Mouse (Mus musculus) embryonic facial prominence, embryonic 15.5 days (tissue): ENCODE data around the gene Gadd45gip1. TPM values are rescaled to one million over a fixed set of nuclear protein-coding genes. Genes with fewer than 3 reads are reported as not detected.

ENCODE experiments used
- ATAC-seq: fragments of 200-750 bp; cut with Nextera tagmentation; 2 replicates; pipeline ENCODE4 v1.8.0; 2017; ENCODE audit warnings: low read depth, moderate TSS enrichment; ENCODE audit not compliant: insufficient number of reproducible peaks, low FRiP score, low TSS enrichment
- H3K27ac ChIP-seq: fragments of 300-500 bp; sonication (generic); replicated peaks from 2 replicates; pipeline ENCODE4 v1.5.1; 2015; ENCODE audit warnings: mild to moderate bottlenecking, inconsistent platforms
- H3K27me3 ChIP-seq: fragments of 300-500 bp; sonication (generic); 2 replicates; pipeline ENCODE4 v1.6.1; 2015; ENCODE audit warnings: inconsistent platforms
- H3K36me3 ChIP-seq: fragments of 300-500 bp; sonication (generic); 2 replicates; pipeline ENCODE4 v1.6.1; 2015; ENCODE audit warnings: mild to moderate bottlenecking, inconsistent platforms
- H3K4me1 ChIP-seq: fragments of 300-500 bp; sonication (generic); 2 replicates; pipeline ENCODE4 v1.6.1; 2015; ENCODE audit warnings: inconsistent platforms
- H3K4me2 ChIP-seq: fragments of 300-500 bp; sonication (generic); replicated peaks from 2 replicates; pipeline ENCODE4 v1.6.1; 2015; ENCODE audit warnings: mild to moderate bottlenecking, inconsistent platforms
- H3K4me3 ChIP-seq: fragments of 300-500 bp; sonication (generic); replicated peaks from 2 replicates; pipeline ENCODE4 v1.5.1; 2015; ENCODE audit warnings: mild to moderate bottlenecking, inconsistent platforms
- H3K9ac ChIP-seq: fragments of 300-500 bp; sonication (generic); 2 replicates; pipeline ENCODE4 v1.6.1; 2015; ENCODE audit warnings: inconsistent platforms
- H3K9me3 ChIP-seq: fragments of 300-500 bp; sonication (generic); replicated peaks from 2 replicates; pipeline ENCODE4 v1.6.1; 2016; ENCODE audit warnings: inconsistent platforms
- WGBS: fragments of 180-500 bp; shearing (Covaris S2); methylation state at CpG from one replicate; pipeline ENCODE4 v1.1.7; 2015; 5-methylcytosine and 5-hydroxymethylcytosine counted together
- polyA plus RNA-seq: library from polyadenylated mRNA; unstranded; fragments of >200 nt; fragmentation: Nextera tagmentation; extraction: Ambion mirVana; gene quantifications from 2 replicates; pipeline ENCODE4 v1.2.1, GENCODE M21; 2015

The Gadd45gip1 gene
- 46.5 TPM in 2 replicates for polyA plus RNA-seq

DNA sequence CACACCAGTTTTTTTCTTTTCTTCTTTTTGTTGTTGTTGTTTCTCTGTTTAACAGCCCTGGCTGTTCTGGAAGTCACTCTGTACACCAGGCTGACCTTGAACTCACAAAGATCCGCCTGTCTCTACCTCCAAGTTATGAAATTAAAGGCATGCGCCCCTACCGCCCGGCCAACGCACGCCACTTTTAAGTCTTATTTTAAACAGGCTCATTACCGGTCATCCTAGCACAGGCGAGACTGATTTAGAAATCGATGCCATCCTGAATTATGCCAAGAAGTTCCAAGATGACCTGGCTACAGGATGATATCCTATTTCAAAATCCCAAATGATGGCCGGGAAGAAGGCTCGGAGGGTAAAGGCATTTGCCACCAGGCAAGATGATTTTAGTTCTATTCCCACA, at the start of gene Gadd45gip1:
Gadd45gip1 (plus strand) TSS at position 33 of the 400 bp plus-strand sequence.
- Histone ChIP-seq H3K27me3 (no peaks in the 10 kb centered on the region), H3K27ac (peak within 1 kb of the TSS; percentile 97), H3K4me1 (peaks cover 31% of the 10 kb centered on the region), H3K36me3 (peaks cover 28% of the 10 kb centered on the region), H3K4me3 (peak within 1 kb of the TSS; percentile 95), H3K9ac (peak within 1 kb of the TSS; percentile 100), H3K9me3 (no peaks in the 10 kb centered on the region), H3K4me2 (peak within 1 kb of the TSS; percentile 54)
- ATAC-seq = no peak
- 69% methylated on average over 11 of the region's 11 CpGs for WGBS

DNA sequence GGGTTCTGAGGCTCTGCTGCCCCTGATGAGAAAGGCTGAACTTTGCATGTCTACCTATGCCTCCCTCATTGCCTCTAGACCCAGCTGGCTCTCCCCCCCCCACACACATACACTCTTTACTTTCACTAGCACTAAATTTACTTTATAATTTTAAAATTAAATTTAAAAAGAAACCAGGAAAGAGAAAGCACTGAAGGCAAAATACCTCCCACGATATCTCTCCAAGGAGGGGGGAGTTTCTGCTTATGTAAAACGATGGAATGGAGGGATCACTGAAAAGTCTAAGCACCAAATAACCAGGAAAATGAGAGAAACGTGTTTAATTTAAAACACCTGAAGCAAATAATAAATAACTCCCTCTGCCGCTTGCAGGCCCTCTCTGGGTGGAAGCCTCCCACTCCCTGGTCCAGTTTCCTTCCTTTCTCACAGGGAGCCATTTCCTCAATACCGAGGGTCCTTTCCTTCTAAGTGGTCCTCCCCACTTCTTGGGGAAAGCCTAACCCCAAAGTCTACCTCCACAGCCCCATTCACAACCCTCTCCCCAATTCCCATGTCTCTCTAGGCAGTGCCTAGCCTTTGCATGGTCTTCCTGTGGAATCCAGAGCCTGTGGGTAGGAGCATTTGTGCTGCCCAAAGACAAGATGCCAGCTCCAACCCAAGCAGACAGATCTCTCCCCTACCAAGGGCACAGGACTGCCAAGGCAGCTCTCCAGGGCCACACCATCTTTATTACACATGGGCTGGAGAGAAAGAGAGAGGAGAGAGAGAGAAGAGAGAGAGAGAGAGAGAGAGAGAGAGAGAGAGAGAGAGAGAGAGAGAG, 49.4 kb upstream of the Gadd45gip1 start:
- H3K4me2 ChIP-seq = no peak overlapping the region; the same call in 1 of the 2 replicates
- H3K9ac ChIP-seq = no peak overlapping the region
- H3K27ac ChIP-seq = peak overlapping the region; percentile 67

DNA sequence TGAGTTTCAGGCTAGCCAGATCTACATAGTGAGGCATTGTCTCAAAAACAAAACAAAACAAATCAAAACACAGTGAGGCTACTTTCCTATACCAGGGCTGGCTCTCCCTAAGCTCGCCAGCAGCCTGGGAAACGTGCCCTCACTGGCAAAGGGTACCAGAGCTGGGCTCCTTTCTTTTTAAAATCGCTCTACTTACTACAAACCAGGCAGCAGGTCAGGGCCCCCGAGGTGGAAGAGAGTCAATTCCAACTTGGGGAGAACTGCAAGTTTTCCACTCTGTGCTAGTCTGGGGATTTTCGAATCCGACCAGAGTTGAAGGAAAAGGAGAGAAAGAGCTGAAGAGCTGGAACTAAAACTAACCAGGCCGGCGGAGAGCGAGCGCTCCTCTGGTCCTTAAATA, 48.6 kb upstream of the Gadd45gip1 start:
- no peak overlapping the region for H3K4me3 ChIP-seq
- H3K4me1 ChIP-seq = peaks cover 97% of the 10 kb centered on the region
- 43% methylated on average over 10 of the region's 10 CpGs for WGBS
- H3K9ac ChIP-seq = no peak overlapping the region
- no peaks in the 10 kb centered on the region for H3K36me3 ChIP-seq
- peaks cover 33% of the 10 kb centered on the region for H3K27me3 ChIP-seq
- no peak for ATAC-seq
- no peaks in the 10 kb centered on the region for H3K9me3 ChIP-seq
- peak overlapping the region; percentile 65 for H3K27ac ChIP-seq
- no peak overlapping the region; the same call in 1 of the 2 replicates for H3K4me2 ChIP-seq

More for the DNA sequence above, 49.4 kb upstream of the Gadd45gip1 start:
- Histone ChIP-seq H3K4me3 (no peak overlapping the region), H3K9me3 (no peaks in the 10 kb centered on the region), H3K4me1 (peaks cover 89% of the 10 kb centered on the region), H3K36me3 (no peaks in the 10 kb centered on the region), H3K27me3 (peaks cover 30% of the 10 kb centered on the region)
- no peak for ATAC-seq
- WGBS = 23% methylated on average over 5 of the region's 5 CpGs

DNA sequence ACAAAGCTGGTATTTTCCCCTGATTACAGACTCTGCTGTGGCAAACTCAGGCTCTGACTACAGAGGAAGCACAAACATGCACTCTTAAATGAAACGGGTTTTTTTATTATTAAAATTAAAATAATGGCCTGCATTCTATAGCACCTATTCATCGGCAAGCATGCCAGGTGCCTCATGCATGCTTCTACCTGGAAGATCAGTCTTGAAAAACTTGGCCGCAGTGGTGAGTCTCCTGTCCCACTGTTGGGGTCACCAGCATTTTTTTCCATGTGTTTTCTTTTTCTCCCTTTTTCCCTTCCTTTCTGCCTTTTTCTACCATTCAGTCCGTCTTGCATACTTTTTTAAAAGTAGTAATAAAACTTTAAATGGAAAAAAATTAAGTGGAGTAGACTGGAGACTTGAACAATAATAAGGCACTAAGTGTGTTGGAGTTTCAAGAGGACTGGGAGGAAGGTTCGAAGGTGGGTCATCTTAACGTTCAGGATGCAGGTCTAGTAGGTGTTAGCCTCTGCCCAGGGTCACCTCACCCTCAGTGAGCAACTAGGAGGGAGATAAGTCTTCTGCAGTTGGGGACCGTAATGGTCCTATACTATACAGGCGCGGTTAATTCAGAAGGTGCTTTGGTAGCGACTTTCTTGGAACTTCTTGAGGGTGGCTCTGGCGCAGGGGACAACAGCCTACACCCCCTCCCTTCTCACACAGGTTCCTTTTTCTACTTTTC, 48.0 kb upstream of the Gadd45gip1 start:
- H3K27me3 ChIP-seq = peaks cover 27% of the 10 kb centered on the region
- peaks cover 98% of the 10 kb centered on the region for H3K4me1 ChIP-seq
- no peak overlapping the region for H3K4me2 ChIP-seq
- no peak overlapping the region for H3K4me3 ChIP-seq
- H3K9ac ChIP-seq = no peak overlapping the region
- ATAC-seq = no peak
- H3K9me3 ChIP-seq = no peaks in the 10 kb centered on the region
- WGBS = 44% methylated on average over 11 of the region's 11 CpGs
- peak overlapping the region; percentile 65; the same call in 1 of the 2 replicates for H3K27ac ChIP-seq
- no peaks in the 10 kb centered on the region for H3K36me3 ChIP-seq

DNA sequence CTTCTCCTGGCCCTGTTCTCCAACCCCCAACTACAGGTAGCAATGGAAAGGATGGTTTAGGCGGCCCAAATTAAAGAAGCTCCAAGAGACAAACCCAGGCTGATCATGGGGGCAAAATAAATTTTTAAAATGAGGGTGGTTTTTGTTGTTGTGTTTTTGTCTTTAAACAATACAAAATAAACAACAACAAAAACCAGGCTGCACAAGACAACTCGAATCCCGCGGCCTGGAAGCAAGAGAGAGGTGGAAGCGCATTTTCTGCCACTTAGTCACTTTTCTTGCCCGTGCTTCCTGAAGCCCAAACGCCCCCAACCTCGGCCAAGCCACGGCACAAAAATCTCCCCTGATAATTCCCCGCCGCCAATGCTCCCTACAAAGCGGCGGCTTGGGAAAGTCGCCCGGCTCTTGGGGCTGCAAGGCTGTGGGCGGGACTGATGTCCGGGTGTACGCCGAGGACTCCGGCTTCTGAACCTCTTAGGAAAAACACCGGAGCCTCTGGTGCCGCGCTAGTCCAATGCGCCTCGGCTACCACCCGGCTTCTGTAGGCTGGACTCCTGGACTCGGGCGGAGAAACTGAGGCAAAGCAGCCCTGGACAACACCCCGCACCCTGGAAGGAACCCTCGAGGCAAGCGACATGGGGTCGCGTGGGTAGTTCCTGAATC, 47.3 kb upstream of the Gadd45gip1 start:
- H3K9ac ChIP-seq = peak overlapping the region; percentile 10; the same call in 1 of the 2 replicates
- peak overlapping the region; percentile 40 for H3K4me2 ChIP-seq
- no peaks in the 10 kb centered on the region for H3K9me3 ChIP-seq
- peaks cover 98% of the 10 kb centered on the region for H3K4me1 ChIP-seq
- H3K27me3 ChIP-seq = peaks cover 27% of the 10 kb centered on the region
- H3K36me3 ChIP-seq = no peaks in the 10 kb centered on the region
- WGBS = 20% methylated on average over 33 of the region's 33 CpGs
- peak overlapping the region; percentile 19 for H3K4me3 ChIP-seq
- ATAC-seq = no peak
- H3K27ac ChIP-seq = no peak overlapping the region; the same call in 1 of the 2 replicates

DNA sequence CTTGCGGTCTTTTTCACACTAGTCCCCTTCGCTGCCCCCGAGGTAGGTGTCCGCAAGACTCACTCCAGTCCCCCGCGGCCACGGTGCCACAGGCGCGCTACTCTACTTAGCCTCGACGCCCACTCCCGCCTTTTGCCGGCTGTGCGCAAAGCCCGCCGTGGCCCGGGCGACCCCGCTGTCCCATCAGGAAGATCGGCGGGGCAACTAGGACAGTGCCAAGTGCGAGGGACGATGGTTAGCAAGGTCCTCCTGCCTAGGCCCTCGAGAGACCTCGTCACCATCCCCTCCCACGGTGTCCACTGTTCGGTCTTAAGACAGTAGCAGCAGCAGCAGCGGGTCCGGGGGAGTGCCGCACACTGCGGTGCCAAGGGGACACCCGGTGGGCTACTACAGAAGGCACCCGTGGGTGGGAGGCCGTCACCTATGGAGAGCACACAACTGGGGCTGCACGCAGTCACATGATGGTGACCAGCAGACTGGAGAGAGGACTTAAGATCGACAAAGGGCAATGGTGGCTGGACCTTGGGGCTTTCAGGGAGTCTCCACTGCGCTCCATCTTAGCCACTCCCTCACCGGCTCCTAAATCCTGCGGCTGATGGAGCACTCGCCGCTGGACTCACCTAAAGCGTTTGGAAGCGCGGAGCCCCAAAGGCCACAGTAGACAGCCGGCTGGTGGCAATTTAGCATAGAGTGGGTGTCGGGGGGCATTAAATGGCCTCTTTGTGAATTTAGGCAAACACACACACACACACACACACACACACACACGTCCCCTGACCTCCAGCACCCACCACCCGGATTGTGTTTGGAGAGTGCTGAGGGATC, 46.4 kb upstream of the Gadd45gip1 start:
- peak overlapping the region; percentile 19 for H3K4me3 ChIP-seq
- no peak overlapping the region for H3K27ac ChIP-seq
- peak overlapping the region; percentile 40 for H3K4me2 ChIP-seq
- peak overlapping the region; percentile 10; the same call in 1 of the 2 replicates for H3K9ac ChIP-seq
- ATAC-seq = no peak
- H3K9me3 ChIP-seq = no peaks in the 10 kb centered on the region
- WGBS = 22% methylated on average over 48 of the region's 48 CpGs
- peaks cover 27% of the 10 kb centered on the region for H3K27me3 ChIP-seq
- no peaks in the 10 kb centered on the region for H3K36me3 ChIP-seq
- peaks cover 98% of the 10 kb centered on the region for H3K4me1 ChIP-seq

DNA sequence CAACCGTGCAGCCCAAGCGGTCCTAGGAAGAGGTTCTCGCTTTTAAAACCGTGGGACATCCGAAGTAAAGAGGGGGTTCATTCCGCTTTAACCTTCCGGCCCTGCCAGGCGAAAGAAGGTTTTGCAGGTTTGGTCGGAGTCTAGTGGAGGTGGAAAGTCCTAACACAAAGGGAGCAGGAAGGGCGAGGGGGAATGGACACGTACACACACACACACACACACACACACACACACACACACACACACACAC, 45.9 kb upstream of the Gadd45gip1 start:
- peak overlapping the region; percentile 19 for H3K4me3 ChIP-seq
- peaks cover 27% of the 10 kb centered on the region for H3K27me3 ChIP-seq
- H3K27ac ChIP-seq = no peak overlapping the region
- no peak for ATAC-seq
- no peaks in the 10 kb centered on the region for H3K9me3 ChIP-seq
- 35% methylated on average over 11 of the region's 11 CpGs for WGBS
- H3K9ac ChIP-seq = no peak overlapping the region
- H3K4me2 ChIP-seq = peak overlapping the region; percentile 40
- peaks cover 98% of the 10 kb centered on the region for H3K4me1 ChIP-seq
- H3K36me3 ChIP-seq = no peaks in the 10 kb centered on the region

DNA sequence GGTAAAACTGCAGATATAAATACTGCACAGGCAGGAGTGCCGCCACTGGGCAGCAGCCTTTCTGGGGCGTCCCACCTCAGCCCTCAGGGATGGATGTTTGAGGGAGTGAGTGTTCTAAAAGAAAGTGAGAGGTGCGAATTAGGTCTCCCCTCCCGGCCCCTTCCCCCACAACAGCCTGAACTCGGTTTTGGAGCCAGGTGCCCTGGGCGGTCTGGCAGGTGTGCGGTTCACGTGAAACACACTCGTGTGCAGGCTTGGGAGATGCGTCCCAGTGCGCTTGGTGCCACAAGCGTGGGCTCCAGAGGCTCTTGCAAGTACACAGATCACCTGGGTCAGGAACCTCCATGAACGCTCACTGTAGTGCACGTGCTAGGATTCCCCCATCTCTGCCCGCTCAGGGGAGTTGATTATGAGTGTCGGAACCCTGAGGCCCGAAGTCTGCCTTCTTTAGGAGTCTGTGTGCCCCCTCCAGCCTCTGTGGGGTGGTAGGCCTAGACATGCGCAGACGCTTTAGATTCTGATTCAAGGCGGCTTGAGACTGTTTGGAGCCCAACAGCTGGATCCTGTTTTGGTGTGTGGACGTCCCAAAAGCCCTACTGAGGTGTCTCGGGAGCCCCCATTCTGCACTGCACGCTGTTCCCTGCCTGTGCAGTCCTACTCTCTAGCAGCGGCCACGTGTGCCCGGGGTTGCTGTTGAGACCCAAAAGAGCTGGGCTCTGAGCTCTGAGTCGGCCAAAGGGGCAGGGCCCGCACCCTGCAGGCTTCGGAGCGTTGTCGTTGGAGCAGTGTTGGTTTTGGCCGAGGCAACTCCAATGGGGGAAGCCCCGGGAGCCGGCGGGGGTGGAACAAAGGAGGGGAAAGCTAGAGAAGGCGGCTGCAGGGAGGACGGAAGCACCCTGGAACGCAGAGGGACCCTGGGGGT, 45.3 kb upstream of the Gadd45gip1 start:
- Histone ChIP-seq H3K9ac (no peak overlapping the region), H3K27ac (0 out of 2 replicates have a peak overlapping the region, but pooled peaks have one; percentile 6), H3K36me3 (no peaks in the 10 kb centered on the region), H3K4me3 (peak overlapping the region; percentile 16), H3K27me3 (peaks cover 27% of the 10 kb centered on the region), H3K4me2 (peak overlapping the region; percentile 35), H3K4me1 (peaks cover 98% of the 10 kb centered on the region), H3K9me3 (no peaks in the 10 kb centered on the region)
- 0 out of 2 replicates have a peak, but pooled peaks have one; percentile 20 for ATAC-seq
- 24% methylated on average over 38 of the region's 38 CpGs for WGBS

DNA sequence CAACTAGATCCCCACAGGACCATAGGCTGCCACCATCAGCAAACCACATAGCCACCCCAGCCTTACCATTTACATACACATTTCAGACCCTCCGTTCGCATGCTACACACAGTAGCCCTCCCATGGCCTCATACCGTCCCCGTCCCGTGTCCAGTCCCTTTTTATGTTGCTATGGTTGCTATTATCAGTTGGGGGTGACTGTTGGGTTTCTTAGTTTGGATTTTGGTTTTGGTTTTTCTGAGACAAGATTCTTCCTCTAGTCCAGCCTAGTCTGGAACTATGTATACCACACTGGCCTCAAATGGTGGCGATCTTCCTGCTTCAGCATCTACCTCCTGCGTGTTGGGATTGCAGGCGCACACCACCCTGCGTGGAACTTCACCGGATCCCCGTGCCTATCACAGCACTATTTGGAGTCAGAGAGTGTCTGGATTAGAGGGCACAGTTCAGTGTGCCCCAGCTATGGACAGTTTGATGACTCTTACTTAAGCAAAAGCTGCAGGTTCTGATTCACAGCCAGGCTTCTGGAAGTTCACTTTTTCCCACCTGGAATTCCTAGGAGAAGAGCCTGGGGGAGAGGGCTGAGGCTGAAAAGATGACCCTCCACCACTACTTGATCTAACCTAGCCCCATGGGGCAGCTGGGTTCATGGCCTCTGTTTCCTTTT, 44.4 kb upstream of the Gadd45gip1 start:
- peaks cover 96% of the 10 kb centered on the region for H3K4me1 ChIP-seq
- peak overlapping the region; percentile 35 for H3K4me2 ChIP-seq
- no peak overlapping the region for H3K9ac ChIP-seq
- H3K4me3 ChIP-seq = peak overlapping the region; percentile 16; the same call in 1 of the 2 replicates
- peak overlapping the region; percentile 6; the same call in 1 of the 2 replicates for H3K27ac ChIP-seq
- WGBS = 46% methylated on average over 11 of the region's 11 CpGs
- no peaks in the 10 kb centered on the region for H3K9me3 ChIP-seq
- H3K27me3 ChIP-seq = peaks cover 22% of the 10 kb centered on the region
- no peak for ATAC-seq
- no peaks in the 10 kb centered on the region for H3K36me3 ChIP-seq
